Mouse (Mus musculus): ENCODE measurements at regions not wholly inside any gene's neighbourhood (a gene's known extent, or its start where the extent isn't known, plus 50 kb on each side); places are given as distances from the start of the nearest gene placed in this dataset.

- peaks cover 21% of the 10 kb centered on the region for H3K27me3 ChIP-seq (replicated peaks)
- H3K4me3 ChIP-seq: no peak overlapping the region
- H3K36me3 ChIP-seq: no peaks in the 10 kb centered on the region
- H3K27ac ChIP-seq: no peak overlapping the region
- peaks cover 14% of the 10 kb centered on the region for H3K4me1 ChIP-seq
- ATAC-seq (ENCODE audit: low FRiP score, low read depth): peak; percentile 70
- no peaks in the 10 kb centered on the region for H3K9me3 ChIP-seq
- no peak overlapping the region for H3K9ac ChIP-seq
- H3K4me2 ChIP-seq (replicated peaks): 0 out of 2 replicates have a peak overlapping the region, but pooled peaks have one; percentile 8
- 11% methylated on average over 10 of the region's 10 CpGs for WGBS
These were observed 180.8 kb upstream of the Hes1 start for GRCm38 (mm10) chr16:29883252-29883992.

- Histone ChIP-seq H3K4me2 (replicated peaks) (no peak overlapping the region), H3K27ac (no peak overlapping the region), H3K27me3 (replicated peaks) (peaks cover 13% of the 10 kb centered on the region), H3K9ac (no peak overlapping the region), H3K36me3 (no peaks in the 10 kb centered on the region), H3K4me1 (peaks cover 14% of the 10 kb centered on the region), H3K4me3 (no peak overlapping the region), H3K9me3 (no peaks in the 10 kb centered on the region)
- no peak for ATAC-seq (ENCODE audit: low FRiP score, low read depth)
- 83% methylated on average over 4 of the region's 4 CpGs for WGBS
These were observed 179.3 kb upstream of the Hes1 start for GRCm38 (mm10) chr16:29884899-29885298.

GRCm38 (mm10) chr16:29886755-29887154 lies 177.4 kb upstream of the Hes1 start:
- no peak overlapping the region for H3K27ac ChIP-seq
- 82% methylated on average over 4 of the region's 4 CpGs for WGBS
- no peak for ATAC-seq (ENCODE audit: low FRiP score, low read depth)
- peaks cover 10% of the 10 kb centered on the region for H3K27me3 ChIP-seq (replicated peaks)
- H3K36me3 ChIP-seq: no peaks in the 10 kb centered on the region
- no peak overlapping the region for H3K4me2 ChIP-seq (replicated peaks)
- H3K9me3 ChIP-seq: no peaks in the 10 kb centered on the region
- H3K9ac ChIP-seq: no peak overlapping the region
- no peak overlapping the region for H3K4me3 ChIP-seq
- H3K4me1 ChIP-seq: peaks cover 14% of the 10 kb centered on the region

- no peak for ATAC-seq (ENCODE audit: low FRiP score, low read depth)
- H3K9me3 ChIP-seq: no peaks in the 10 kb centered on the region
- no peak overlapping the region for H3K9ac ChIP-seq
- H3K4me1 ChIP-seq: peaks cover 14% of the 10 kb centered on the region
- WGBS: 51% methylated on average over 4 of the region's 4 CpGs
- H3K27ac ChIP-seq: no peak overlapping the region
- peaks cover 10% of the 10 kb centered on the region for H3K27me3 ChIP-seq (replicated peaks)
- no peaks in the 10 kb centered on the region for H3K36me3 ChIP-seq
- H3K4me2 ChIP-seq (replicated peaks): no peak overlapping the region
- no peak overlapping the region for H3K4me3 ChIP-seq
These were observed 174.8 kb upstream of the Hes1 start for GRCm38 (mm10) chr16:29889346-29889745.

- H3K36me3 ChIP-seq: no peaks in the 10 kb centered on the region
- H3K9ac ChIP-seq: no peak overlapping the region
- H3K27me3 ChIP-seq (replicated peaks): peaks cover 4% of the 10 kb centered on the region
- H3K27ac ChIP-seq: no peak overlapping the region
- 67% methylated on average over 7 of the region's 7 CpGs for WGBS
- peaks cover 18% of the 10 kb centered on the region for H3K4me1 ChIP-seq
- H3K9me3 ChIP-seq: no peaks in the 10 kb centered on the region
- no peak for ATAC-seq (ENCODE audit: low FRiP score, low read depth)
- H3K4me3 ChIP-seq: no peak overlapping the region
- no peak overlapping the region for H3K4me2 ChIP-seq (replicated peaks)
These were observed 172.7 kb upstream of the Hes1 start for GRCm38 (mm10) chr16:29891472-29891871.

GRCm38 (mm10) chr16:29893871-29894828 lies 170.0 kb upstream of the Hes1 start:
- Histone ChIP-seq H3K36me3 (no peaks in the 10 kb centered on the region), H3K27ac (no peak overlapping the region), H3K9me3 (no peaks in the 10 kb centered on the region), H3K4me1 (peaks cover 18% of the 10 kb centered on the region), H3K4me3 (0 out of 2 replicates have a peak overlapping the region, but pooled peaks have one; percentile 7), H3K4me2 (replicated peaks) (peak overlapping the region; percentile 45), H3K9ac (no peak overlapping the region), H3K27me3 (replicated peaks) (peaks cover 4% of the 10 kb centered on the region; the same call in 1 of the 2 replicates)
- ATAC-seq (ENCODE audit: low FRiP score, low read depth): peak; percentile 90
- 18% methylated on average over 21 of the region's 21 CpGs for WGBS

GRCm38 (mm10) chr16:29896393-29896792 lies 167.8 kb upstream of the Hes1 start:
- no peak overlapping the region for H3K4me3 ChIP-seq
- H3K36me3 ChIP-seq: no peaks in the 10 kb centered on the region
- no peak overlapping the region for H3K4me2 ChIP-seq (replicated peaks)
- H3K9ac ChIP-seq: no peak overlapping the region
- H3K27ac ChIP-seq: no peak overlapping the region
- peaks cover 18% of the 10 kb centered on the region for H3K4me1 ChIP-seq
- no peaks in the 10 kb centered on the region for H3K9me3 ChIP-seq
- 83% methylated on average over 4 of the region's 4 CpGs for WGBS
- no peaks in the 10 kb centered on the region; the same call in 1 of the 2 replicates for H3K27me3 ChIP-seq (replicated peaks)
- ATAC-seq (ENCODE audit: low FRiP score, low read depth): no peak

GRCm38 (mm10) chr16:29903510-29903909 lies 160.7 kb upstream of the Hes1 start:
- Histone ChIP-seq H3K9me3 (no peaks in the 10 kb centered on the region), H3K27me3 (replicated peaks) (peaks cover 13% of the 10 kb centered on the region; the same call in 1 of the 2 replicates), H3K36me3 (no peaks in the 10 kb centered on the region), H3K27ac (no peak overlapping the region), H3K4me3 (no peak overlapping the region), H3K4me1 (peaks cover 16% of the 10 kb centered on the region), H3K9ac (no peak overlapping the region), H3K4me2 (replicated peaks) (no peak overlapping the region)
- ATAC-seq (ENCODE audit: low FRiP score, low read depth): no peak
- WGBS: 41% methylated on average over 8 of the region's 8 CpGs

GRCm38 (mm10) chr16:29904183-29904775 lies 159.9 kb upstream of the Hes1 start:
- no peak overlapping the region for H3K27ac ChIP-seq
- H3K4me2 ChIP-seq (replicated peaks): no peak overlapping the region
- ATAC-seq (ENCODE audit: low FRiP score, low read depth): peak; percentile 37; the same call in 1 of the 2 replicates
- no peaks in the 10 kb centered on the region for H3K36me3 ChIP-seq
- no peak overlapping the region for H3K4me3 ChIP-seq
- WGBS: 32% methylated on average over 9 of the region's 9 CpGs
- no peak overlapping the region for H3K9ac ChIP-seq
- peaks cover 13% of the 10 kb centered on the region; the same call in 1 of the 2 replicates for H3K27me3 ChIP-seq (replicated peaks)
- peaks cover 16% of the 10 kb centered on the region for H3K4me1 ChIP-seq
- no peaks in the 10 kb centered on the region for H3K9me3 ChIP-seq

- Histone ChIP-seq H3K9me3 (no peaks in the 10 kb centered on the region; the same call in 1 of the 2 replicates), H3K27ac (no peak overlapping the region), H3K4me1 (peaks cover 16% of the 10 kb centered on the region), H3K4me3 (no peak overlapping the region), H3K4me2 (replicated peaks) (no peak overlapping the region), H3K36me3 (no peaks in the 10 kb centered on the region), H3K27me3 (replicated peaks) (peaks cover 13% of the 10 kb centered on the region; the same call in 1 of the 2 replicates), H3K9ac (no peak overlapping the region)
- WGBS: 41% methylated on average over 7 of the region's 7 CpGs
- no peak for ATAC-seq (ENCODE audit: low FRiP score, low read depth)
These were observed 156.9 kb upstream of the Hes1 start for GRCm38 (mm10) chr16:29907331-29907730.

GRCm38 (mm10) chr16:29908031-29908430 lies 156.2 kb upstream of the Hes1 start:
- Histone ChIP-seq H3K4me3 (no peak overlapping the region), H3K9me3 (no peaks in the 10 kb centered on the region; the same call in 1 of the 2 replicates), H3K36me3 (no peaks in the 10 kb centered on the region), H3K9ac (no peak overlapping the region), H3K27ac (no peak overlapping the region), H3K27me3 (replicated peaks) (peaks cover 13% of the 10 kb centered on the region; the same call in 1 of the 2 replicates), H3K4me1 (peaks cover 16% of the 10 kb centered on the region), H3K4me2 (replicated peaks) (no peak overlapping the region)
- WGBS: 26% methylated on average over 8 of the region's 8 CpGs
- no peak for ATAC-seq (ENCODE audit: low FRiP score, low read depth)

Data from neural tube, embryonic 12.5 days (tissue).